Mouse (Mus musculus) forebrain, embryonic 13.5 days (tissue): ENCODE measurements at regions not wholly inside any gene's neighbourhood (a gene's known extent, or its start where the extent isn't known, plus 50 kb on each side); places are given as distances from the start of the nearest gene placed in this dataset.

ENCODE experiments used
- ATAC-seq: fragments of 200-750 bp; cut with Nextera tagmentation; 2 replicates; pipeline ENCODE4 v1.8.0; 2017
- H3K27ac ChIP-seq: fragments of 300-500 bp; sonication (generic); 2 replicates; pipeline ENCODE4 v1.5.1; 2015; ENCODE audit warnings: inconsistent platforms, mild to moderate bottlenecking, moderate library complexity
- H3K27me3 ChIP-seq: fragments of 300-500 bp; sonication (generic); 2 replicates; pipeline ENCODE4 v1.6.1; 2015; ENCODE audit warnings: mild to moderate bottlenecking, inconsistent platforms
- H3K36me3 ChIP-seq: fragments of 300-500 bp; sonication (generic); 2 replicates; pipeline ENCODE4 v1.6.1; 2015; ENCODE audit warnings: mild to moderate bottlenecking, inconsistent platforms; ENCODE audit not compliant: poor library complexity, severe bottlenecking
- H3K4me1 ChIP-seq: fragments of 300-500 bp; sonication (generic); 2 replicates; pipeline ENCODE4 v1.6.1; 2015; ENCODE audit warnings: inconsistent platforms
- H3K4me2 ChIP-seq: fragments of 300-500 bp; sonication (generic); 2 replicates; pipeline ENCODE4 v1.6.1; 2015; ENCODE audit warnings: inconsistent platforms, mild to moderate bottlenecking, moderate library complexity
- H3K4me3 ChIP-seq: fragments of 300-500 bp; sonication (generic); 2 replicates; pipeline ENCODE4 v1.5.1; 2015; ENCODE audit warnings: mild to moderate bottlenecking, inconsistent platforms
- H3K9ac ChIP-seq: fragments of 300-500 bp; sonication (generic); 2 replicates; pipeline ENCODE4 v1.6.1; 2015; ENCODE audit warnings: mild to moderate bottlenecking, inconsistent platforms
- H3K9me3 ChIP-seq: fragments of 300-500 bp; sonication (generic); replicated peaks from 2 replicates; pipeline ENCODE4 v1.6.1; 2016; ENCODE audit warnings: inconsistent platforms
- WGBS: fragments of 180-500 bp; shearing (Covaris S2); methylation state at CpG from one replicate; pipeline ENCODE4 v1.1.7; 2015; 5-methylcytosine and 5-hydroxymethylcytosine counted together

DNA sequence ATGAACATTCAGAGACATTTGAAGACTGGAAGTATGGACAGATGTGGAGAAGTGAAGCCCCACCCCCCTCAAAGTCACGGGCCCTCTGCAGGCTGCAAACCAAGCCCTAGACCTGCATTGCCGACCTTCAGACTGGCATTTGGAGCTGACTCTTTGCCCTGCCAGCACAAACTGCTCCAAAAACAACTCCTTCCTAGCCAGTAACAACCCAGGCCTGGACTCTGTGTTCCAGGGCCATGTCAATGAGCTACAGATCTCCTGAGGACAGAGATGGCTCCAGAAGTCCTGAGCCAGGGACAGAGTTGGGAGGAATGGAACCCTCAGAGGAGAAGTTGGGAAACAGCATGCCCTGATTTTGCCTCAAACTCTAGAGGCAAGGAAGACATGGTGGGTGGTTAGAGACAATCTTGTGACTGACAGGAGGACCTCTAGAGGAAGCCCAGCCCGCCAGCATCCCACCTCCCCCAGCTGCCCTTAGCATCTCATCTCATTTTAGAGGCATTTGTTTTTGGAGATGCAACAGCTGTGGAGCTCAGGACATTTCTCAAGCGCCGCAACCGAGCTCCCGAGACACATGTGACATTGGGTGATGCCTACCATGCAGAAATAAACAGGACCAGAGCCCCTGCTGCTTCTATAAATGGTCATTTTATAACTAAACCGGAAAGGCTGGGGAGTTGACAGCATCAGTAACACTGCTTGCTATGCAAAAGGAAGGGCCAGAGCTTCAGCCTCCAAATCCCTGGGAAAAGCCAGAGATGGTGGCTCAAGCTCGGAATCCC, 56.2 kb upstream of the Tbx5 start:
- Histone ChIP-seq H3K4me3 (no peak overlapping the region), H3K27me3 (peaks cover 20% of the 10 kb centered on the region; the same call in 1 of the 2 replicates), H3K27ac (no peak overlapping the region), H3K4me1 (no peaks in the 10 kb centered on the region), H3K9me3 (no peaks in the 10 kb centered on the region), H3K36me3 (no peaks in the 10 kb centered on the region), H3K4me2 (no peak overlapping the region), H3K9ac (no peak overlapping the region)
- no peak for ATAC-seq
- WGBS = 74% methylated on average over 9 of the region's 9 CpGs

DNA sequence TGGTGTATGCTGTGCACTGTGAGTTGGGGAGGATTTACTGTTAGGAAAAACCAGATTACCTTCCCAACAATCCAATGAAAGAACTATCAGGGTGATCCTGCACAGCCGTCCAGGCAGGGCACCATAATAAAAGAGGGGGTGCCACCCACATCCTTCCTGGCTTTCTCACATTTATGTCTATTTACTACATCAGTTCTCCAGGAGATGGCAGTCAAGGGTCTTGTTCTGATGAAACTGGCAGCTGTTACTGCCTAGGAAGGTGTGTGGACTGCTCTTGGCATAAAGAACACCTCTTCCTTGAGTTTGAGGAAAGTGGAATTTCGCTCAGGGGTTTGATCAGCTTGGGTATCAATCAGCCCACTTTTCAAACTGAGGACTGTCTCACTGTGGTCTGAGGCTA, 54.6 kb upstream of the Tbx5 start:
- H3K4me1 ChIP-seq = no peaks in the 10 kb centered on the region
- no peaks in the 10 kb centered on the region for H3K9me3 ChIP-seq
- no peak for ATAC-seq
- H3K27ac ChIP-seq = no peak overlapping the region
- WGBS = 20% methylated on average over 2 of the region's 2 CpGs
- peaks cover 20% of the 10 kb centered on the region; the same call in 1 of the 2 replicates for H3K27me3 ChIP-seq
- no peaks in the 10 kb centered on the region for H3K36me3 ChIP-seq
- H3K9ac ChIP-seq = no peak overlapping the region
- H3K4me3 ChIP-seq = no peak overlapping the region
- no peak overlapping the region for H3K4me2 ChIP-seq

DNA sequence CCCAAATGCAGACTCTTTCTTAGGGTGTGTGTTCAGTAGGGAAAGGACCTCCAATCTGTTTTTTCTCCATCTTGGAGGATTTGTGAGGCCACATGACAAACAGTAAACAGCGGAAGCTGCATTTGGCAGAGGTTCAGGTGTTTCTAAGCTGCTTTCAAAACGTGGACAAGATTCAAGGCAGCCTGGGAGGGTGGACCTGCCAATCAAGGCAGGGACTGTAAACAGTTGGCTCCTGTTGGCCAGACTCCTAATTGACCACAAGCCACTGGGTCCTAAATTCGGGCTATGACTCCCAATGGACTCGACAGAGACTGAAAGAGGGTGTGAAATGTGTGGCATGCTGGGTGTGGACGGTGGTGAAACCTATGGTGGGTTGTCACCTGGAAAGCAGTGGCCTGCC, 51.1 kb upstream of the Tbx5 start:
- peaks cover 23% of the 10 kb centered on the region; the same call in 1 of the 2 replicates for H3K27me3 ChIP-seq
- no peaks in the 10 kb centered on the region for H3K9me3 ChIP-seq
- ATAC-seq = no peak
- no peak overlapping the region for H3K27ac ChIP-seq
- no peaks in the 10 kb centered on the region for H3K4me1 ChIP-seq
- 49% methylated on average over 5 of the region's 5 CpGs for WGBS
- H3K4me2 ChIP-seq = no peak overlapping the region
- no peak overlapping the region for H3K4me3 ChIP-seq
- H3K36me3 ChIP-seq = no peaks in the 10 kb centered on the region
- H3K9ac ChIP-seq = no peak overlapping the region
